Mouse (Mus musculus) CH12.LX (cell line): ENCODE measurements around the gene Cct7. TPM values are rescaled to one million over a fixed set of nuclear protein-coding genes. Genes with fewer than 3 reads are reported as not detected.

Experiments
- DNase-seq: peaks from one replicate; pipeline ENCODE4 v3.0.0-alpha.2; 2013; ENCODE audit errors: extremely low read depth
- H3K27ac ChIP-seq: 2 replicates; pipeline ENCODE4 v1.5.1; 2012; ENCODE audit warnings: low read depth, mild to moderate bottlenecking, control low read depth, moderate library complexity; ENCODE audit not compliant: insufficient read depth
- H3K27me3 ChIP-seq: replicated peaks from 2 replicates; pipeline ENCODE3; 2012; ENCODE audit warnings: inconsistent platforms
- H3K36me3 ChIP-seq, 2 experiments: replicated peaks in 1 of 2; 2 replicates each; pipeline versions ENCODE3 to v1.6.1; 2012; ENCODE audit warnings: inconsistent platforms in 1 of 2, low read length in 1 of 2, mild to moderate bottlenecking in 1 of 2, mixed read lengths in 1 of 2, moderate library complexity in 1 of 2; ENCODE audit not compliant: control insufficient read depth in 1 of 2, insufficient read depth in 1 of 2
- H3K4me1 ChIP-seq, 2 experiments: 2 replicates each; pipeline ENCODE4 v1.6.1; 2012; ENCODE audit warnings: inconsistent platforms in 1 of 2, moderate library complexity in 1 of 2; ENCODE audit not compliant: insufficient read depth in 2 of 2, control insufficient read depth in 1 of 2
- H3K4me2 ChIP-seq: 2 replicates; pipeline ENCODE4 v1.6.1; 2012; ENCODE audit warnings: low read depth, mild to moderate bottlenecking, control low read depth; ENCODE audit not compliant: poor library complexity, insufficient read depth, severe bottlenecking
- H3K4me3 ChIP-seq, 3 experiments: fragments of 150-350 bp in 1 of 3; sonication (generic) in 1 of 3; replicated peaks in 1 of 3; 2 replicates each; pipeline versions ENCODE3 to v1.5.1; 2011 to 2012; ENCODE audit warnings: low read depth in 2 of 3, low read length in 2 of 3, mild to moderate bottlenecking in 2 of 3, moderate library complexity in 2 of 3, control low read depth in 1 of 3, improper control_type of control experiment in 1 of 3, inconsistent platforms in 1 of 3, mixed read lengths in 1 of 3; ENCODE audit not compliant: poor library complexity in 1 of 3
- H3K79me2 ChIP-seq: replicated peaks from 2 replicates; pipeline ENCODE4 v1.6.1; 2012; ENCODE audit warnings: mild to moderate bottlenecking, moderate library complexity; ENCODE audit not compliant: control insufficient read depth, poor library complexity, insufficient read depth, severe bottlenecking; ENCODE audit errors: extremely low read depth
- H3K9ac ChIP-seq: 2 replicates; pipeline ENCODE4 v1.6.1; 2012; ENCODE audit warnings: low read depth, mild to moderate bottlenecking, control low read depth, moderate library complexity; ENCODE audit not compliant: insufficient read depth
- H3K9me3 ChIP-seq: replicated peaks from 2 replicates; pipeline ENCODE3; 2012; ENCODE audit warnings: low read length, inconsistent platforms, mixed read lengths
- CHD2 ChIP-seq: IDR thresholded peaks from 2 replicates; pipeline ENCODE4 v1.6.1; 2011; ENCODE audit warnings: low read length, improper control_type of control experiment
- ETS1 ChIP-seq: conservative IDR thresholded peaks from 2 replicates; pipeline ENCODE4 v1.6.1; 2012; ENCODE audit warnings: low read depth, mild to moderate bottlenecking, inconsistent platforms, low read length, improper control_type of control experiment, moderate library complexity
- GABPA ChIP-seq: IDR thresholded peaks from 2 replicates; pipeline ENCODE4 v1.6.1; 2012; ENCODE audit warnings: low read depth, low read length, improper control_type of control experiment, inconsistent platforms; ENCODE audit not compliant: insufficient replicate concordance
- IRF4 ChIP-seq: IDR thresholded peaks from 2 replicates; pipeline ENCODE4 v1.6.1; 2014; ENCODE audit warnings: low read depth, mild to moderate bottlenecking, inconsistent platforms, low read length, improper control_type of control experiment
- MEF2A ChIP-seq: IDR thresholded peaks from 2 replicates; pipeline ENCODE4 v1.6.1; 2014; ENCODE audit warnings: low read depth, mild to moderate bottlenecking, inconsistent platforms, low read length, improper control_type of control experiment, borderline replicate concordance
- RAD21 ChIP-seq: IDR thresholded peaks from 2 replicates; pipeline ENCODE4 v1.6.1; 2011; ENCODE audit warnings: low read depth, mild to moderate bottlenecking, low read length, improper control_type of control experiment, moderate library complexity
- UBTF ChIP-seq: IDR thresholded peaks from 2 replicates; pipeline ENCODE4 v1.6.1; 2012; ENCODE audit warnings: low read depth, mild to moderate bottlenecking, inconsistent platforms, low read length, improper control_type of control experiment, moderate library complexity
- USF2 ChIP-seq: conservative IDR thresholded peaks from 2 replicates; pipeline ENCODE4 v1.6.1; 2011; ENCODE audit warnings: low read depth, low read length, improper control_type of control experiment
- ZKSCAN1 ChIP-seq: IDR thresholded peaks from 2 replicates; pipeline ENCODE4 v1.6.1; 2012; ENCODE audit warnings: low read depth, inconsistent platforms, low read length, improper control_type of control experiment, borderline replicate concordance
- dilution Hi-C: fragments of 300-500 bp; cut with MboI; formaldehyde crosslinking; loops from 2 replicates; pipeline ENCODE4 v1.14.3; 2020; ENCODE audit warnings: low sequenced_read_pairs; ENCODE audit not compliant: extremely low pct_unique_long_range_greater_than_20kb, extremely low pct_ligation_motif_present
- in situ Hi-C: fragments of 300-500 bp; cut with MboI; formaldehyde crosslinking; loops from 3 replicates; pipeline ENCODE4 v1.14.3; 2019; ENCODE audit warnings: low sequenced_read_pairs, low pct_ligation_motif_present, low pct_unique_long_range_greater_than_20kb, mixed read lengths
- polyA plus RNA-seq: library from polyadenylated mRNA; unstranded; fragments of >175 nt; gene quantifications from 2 replicates; pipeline ENCODE4 v1.2.1, GENCODE M21; 2012; ENCODE audit warnings: low read depth; ENCODE audit not compliant: insufficient read length
- total RNA-seq, 2 experiments: library from RNA; depleted of rRNA; stranded (reverse); fragments of 300-350 nt in 1 of 2; fragments of >200 nt in 1 of 2; gene quantifications; 2 replicates each; pipeline ENCODE4 v1.2.3; 2012 to 2014

The Cct7 gene
- total and polyA plus RNA-seq, 3 experiments = 483 to 505 (median 484) TPM

GRCm38 (mm10) chr6:85513531-85513910 is 62.2 kb downstream of the Cct7 start, which contains the start of gene Egr4:
TSS of gene Egr4 (minus strand) at chr6:85513589.
- Histone ChIP-seq H3K4me3 (no peak within 1 kb of the TSS), H3K4me2 (no peak within 1 kb of the TSS), H3K79me2 (no peaks in the 10 kb centered on the region), H3K4me1 (no peaks in the 10 kb centered on the region), H3K9ac (no peak within 1 kb of the TSS), H3K27ac (no peak within 1 kb of the TSS), H3K36me3 (no peaks in the 10 kb centered on the region), H3K27me3 (peaks cover 38% of the 10 kb centered on the region), H3K9me3 (peaks cover 21% of the 10 kb centered on the region)
- in situ Hi-C loops (no loop called here), dilution Hi-C loops (no loop called here)
- DNase-seq = no peak
- TF ChIP-seq ZKSCAN1 (no peak), MEF2A (no peak), UBTF (no peak), IRF4 (no peak), CHD2 (no peak), GABPA (no peak), ETS1 (no peak)

GRCm38 (mm10) chr6:85515941-85516340 is 64.6 kb downstream of the Cct7 start:
- Histone ChIP-seq H3K27me3 (peaks cover 45% of the 10 kb centered on the region), H3K4me1 (no peaks in the 10 kb centered on the region), H3K9ac (no peak overlapping the region), H3K4me3 (no peak overlapping the region), H3K27ac (no peak overlapping the region), H3K9me3 (peaks cover 21% of the 10 kb centered on the region), H3K4me2 (no peak overlapping the region), H3K36me3 (no peaks in the 10 kb centered on the region), H3K79me2 (no peaks in the 10 kb centered on the region)
- no peak for DNase-seq
- TF ChIP-seq MEF2A (no peak), CHD2 (no peak), USF2 (no peak), UBTF (no peak), RAD21 (no peak)
- in situ Hi-C loops = no loop called here
- dilution Hi-C loops = no loop called here

Other genes with a start within 250 kb of the Cct7 start
- gene Sfxn5, start 118.1 kb upstream of the Cct7 start, total RNA-seq (2012; rRNA removed) = 0.55 and 0.63 TPM in 2 replicates
- gene Sfxn5, start 118.1 kb upstream of the Cct7 start, total RNA-seq (2014; rRNA removed) = 0.66 and 0.88 TPM in 2 replicates
- 0.93 and 1.4 TPM in 2 replicates for gene Sfxn5, start 118.1 kb upstream of the Cct7 start, polyA plus RNA-seq
- 0.13 and 0.30 TPM in 2 replicates for gene Rab11fip5, start 76.9 kb upstream of the Cct7 start, total RNA-seq (2012; rRNA removed)
- gene Rab11fip5, start 76.9 kb upstream of the Cct7 start, total RNA-seq (2014; rRNA removed) = 0.11 and 0.13 TPM in 2 replicates
- gene Rab11fip5, start 76.9 kb upstream of the Cct7 start, polyA plus RNA-seq = 0.17 TPM in 1 of 2 replicates, not detected in the other
- gene Noto, start 27.6 kb upstream of the Cct7 start, total RNA-seq (2012; rRNA removed) = not detected in 2 replicates
- gene Noto, start 27.6 kb upstream of the Cct7 start, total RNA-seq (2014; rRNA removed) = not detected in 2 replicates
- not detected in 2 replicates for gene Noto, start 27.6 kb upstream of the Cct7 start, polyA plus RNA-seq
- gene Smyd5, start 19.5 kb upstream of the Cct7 start, total RNA-seq (2012; rRNA removed) = 68.1 and 84.0 TPM in 2 replicates
- gene Smyd5, start 19.5 kb upstream of the Cct7 start, total RNA-seq (2014; rRNA removed) = 75.5 and 77.5 TPM in 2 replicates
- gene Smyd5, start 19.5 kb upstream of the Cct7 start, polyA plus RNA-seq = 109 and 111 TPM in 2 replicates
- 11.0 and 18.0 TPM in 2 replicates for gene Pradc1, start 456 bp downstream of the Cct7 start, total RNA-seq (2012; rRNA removed)
- 18.8 and 19.9 TPM in 2 replicates for gene Pradc1, start 456 bp downstream of the Cct7 start, total RNA-seq (2014; rRNA removed)
- gene Pradc1, start 456 bp downstream of the Cct7 start, polyA plus RNA-seq = 16.3 and 18.2 TPM in 2 replicates
- gene Fbxo41, start 51.5 kb downstream of the Cct7 start, total RNA-seq (2012; rRNA removed) = 0.04 TPM in 2 replicates
- gene Fbxo41, start 51.5 kb downstream of the Cct7 start, total RNA-seq (2014; rRNA removed) = not detected in 2 replicates
- gene Fbxo41, start 51.5 kb downstream of the Cct7 start, polyA plus RNA-seq = not detected in 2 replicates
- not detected in 2 replicates for gene Egr4, start 62.1 kb downstream of the Cct7 start, total RNA-seq (2012; rRNA removed)
- not detected in 2 replicates for gene Egr4, start 62.1 kb downstream of the Cct7 start, total RNA-seq (2014; rRNA removed)
- not detected in 2 replicates for gene Egr4, start 62.1 kb downstream of the Cct7 start, polyA plus RNA-seq
- 3.6 and 3.9 TPM in 2 replicates for gene Alms1, start 136.0 kb downstream of the Cct7 start, total RNA-seq (2012; rRNA removed)
- 2.3 and 2.4 TPM in 2 replicates for gene Alms1, start 136.0 kb downstream of the Cct7 start, total RNA-seq (2014; rRNA removed)
- 2.5 and 2.8 TPM in 2 replicates for gene Alms1, start 136.0 kb downstream of the Cct7 start, polyA plus RNA-seq